Mouse (Mus musculus): ENCODE measurements around the gene Bloc1s5. TPM values are rescaled to one million over a fixed set of nuclear protein-coding genes. Genes with fewer than 3 reads are reported as not detected.
"Not testable (repeated sequence)": the region's sequence is repeated elsewhere in the genome, so short reads cannot be mapped to it uniquely, and the experiment has no call there.

Gene Bloc1s5
- 2.5 and 3.4 TPM in 2 replicates for total RNA-seq (2012; rRNA removed)

GRCm38 (mm10) chr13:38634800-38635269 is at the start of gene Bloc1s5:
Gene Bloc1s5, minus strand, starts transcription at chr13:38635109.
- Histone ChIP-seq H3K36me3 (ENCODE audit: control insufficient read depth, insufficient read depth, low read length, poor library complexity, severe bottlenecking) (peaks cover 2% of the 10 kb centered on the region; the same call in 1 of the 2 replicates), H3K4me1 (ENCODE audit: control insufficient read depth in 2 of 2, insufficient read depth in 2 of 2, low read length in 2 of 2, poor library complexity in 1 of 2) (peaks cover 2 to 4% of the 10 kb centered on the region in 2 experiments; a peak in 3 of 4 replicates), H3K27ac (ENCODE audit: insufficient read depth, low read depth, low read length, poor library complexity, severe bottlenecking) (no peak within 1 kb of the TSS), H3K4me3 (ENCODE audit: insufficient read depth in 1 of 2, low read depth in 1 of 2, low read length in 2 of 2, poor library complexity in 1 of 2, severe bottlenecking in 1 of 2) (peak within 1 kb of the TSS; percentile 83 to 92), H3K9me3 (ENCODE audit: control insufficient read depth, insufficient read depth, low read depth, low read length) (no peaks in the 10 kb centered on the region), H3K9ac (ENCODE audit: insufficient read depth, low read depth, low read length, poor library complexity, severe bottlenecking) (peak within 1 kb of the TSS; percentile 80)
- TF ChIP-seq MAFK (IDR thresholded peaks at IDR 0.05; ENCODE audit: insufficient read depth, low read depth, low read length): no peak
- TF ChIP-seq ZC3H11A (IDR thresholded peaks at IDR 0.05; ENCODE audit: borderline replicate concordance, low read depth, low read length): peak; percentile 1; the same call in 1 of the 2 replicates
- peak; percentile 94 for TF ChIP-seq HCFC1 (IDR thresholded peaks at IDR 0.05; ENCODE audit: borderline replicate concordance, insufficient read depth, low read length)
- peak; percentile 95 for DNase-seq (ENCODE audit: low read depth, low spot score)
- in situ Hi-C loops (cut with MboI; ENCODE audit: low sequenced_read_pairs in 2 of 2, unreplicated experiment in 2 of 2): no loop called here

- Histone ChIP-seq H3K4me1 (ENCODE audit: control insufficient read depth in 2 of 2, insufficient read depth in 2 of 2, low read length in 2 of 2, poor library complexity in 1 of 2) (peaks cover 0 to 4% of the 10 kb centered on the region in 2 experiments; a peak in 1 of 4 replicates), H3K27ac (ENCODE audit: insufficient read depth, low read depth, low read length, poor library complexity, severe bottlenecking) (no peak overlapping the region), H3K4me3 (ENCODE audit: insufficient read depth in 1 of 2, low read depth in 1 of 2, low read length in 2 of 2, poor library complexity in 1 of 2, severe bottlenecking in 1 of 2) (no peak overlapping the region), H3K9ac (ENCODE audit: insufficient read depth, low read depth, low read length, poor library complexity, severe bottlenecking) (no peak overlapping the region), H3K36me3 (ENCODE audit: control insufficient read depth, insufficient read depth, low read length, poor library complexity, severe bottlenecking) (no peaks in the 10 kb centered on the region), H3K9me3 (ENCODE audit: control insufficient read depth, insufficient read depth, low read depth, low read length) (no peaks in the 10 kb centered on the region)
- TF ChIP-seq HCFC1 (IDR thresholded peaks at IDR 0.05; ENCODE audit: borderline replicate concordance, insufficient read depth, low read length) (no peak), CHD2 (IDR thresholded peaks at IDR 0.05; ENCODE audit: low read depth, low read length) (no peak), ZC3H11A (IDR thresholded peaks at IDR 0.05; ENCODE audit: borderline replicate concordance, low read depth, low read length) (no peak), ZNF384 (IDR thresholded peaks at IDR 0.05; ENCODE audit: low read depth, low read length) (no peak), MAFK (IDR thresholded peaks at IDR 0.05; ENCODE audit: insufficient read depth, low read depth, low read length) (no peak)
- no peak for DNase-seq (ENCODE audit: low read depth, low spot score)
- in situ Hi-C loops (cut with MboI; ENCODE audit: low sequenced_read_pairs in 2 of 2, unreplicated experiment in 2 of 2): no loop called here
Observed at GRCm38 (mm10) chr13:38672336-38672735, 37.4 kb upstream of the Bloc1s5 start.

GRCm38 (mm10) chr13:38671451-38671850 is 36.5 kb upstream of the Bloc1s5 start:
- in situ Hi-C loops (cut with MboI; ENCODE audit: low sequenced_read_pairs in 2 of 2, unreplicated experiment in 2 of 2); H3K9ac ChIP-seq (ENCODE audit: insufficient read depth, low read depth, low read length, poor library complexity, severe bottlenecking); H3K36me3 ChIP-seq (ENCODE audit: control insufficient read depth, insufficient read depth, low read length, poor library complexity, severe bottlenecking): not testable (repeated sequence)

GRCm38 (mm10) chr13:38670051-38670450 is 35.1 kb upstream of the Bloc1s5 start:
- H3K36me3 ChIP-seq (ENCODE audit: control insufficient read depth, insufficient read depth, low read length, poor library complexity, severe bottlenecking): no peaks in the 10 kb centered on the region
- H3K4me1 ChIP-seq (ENCODE audit: control insufficient read depth in 2 of 2, insufficient read depth in 2 of 2, low read length in 2 of 2, poor library complexity in 1 of 2): peaks cover 0 to 4% of the 10 kb centered on the region in 2 experiments; a peak in 1 of 4 replicates
- no peak for DNase-seq (ENCODE audit: low read depth, low spot score)
- no peak for TF ChIP-seq HCFC1 (IDR thresholded peaks at IDR 0.05; ENCODE audit: borderline replicate concordance, insufficient read depth, low read length)
- TF ChIP-seq CHD2 (IDR thresholded peaks at IDR 0.05; ENCODE audit: low read depth, low read length): no peak
- no peak for TF ChIP-seq ZNF384 (IDR thresholded peaks at IDR 0.05; ENCODE audit: low read depth, low read length)
- no peak for TF ChIP-seq ZC3H11A (IDR thresholded peaks at IDR 0.05; ENCODE audit: borderline replicate concordance, low read depth, low read length)
- TF ChIP-seq MAFK (IDR thresholded peaks at IDR 0.05; ENCODE audit: insufficient read depth, low read depth, low read length): no peak
- in situ Hi-C loops (cut with MboI; ENCODE audit: low sequenced_read_pairs in 2 of 2, unreplicated experiment in 2 of 2): no loop called here
- H3K27ac ChIP-seq (ENCODE audit: insufficient read depth, low read depth, low read length, poor library complexity, severe bottlenecking): no peak overlapping the region
- H3K4me3 ChIP-seq (ENCODE audit: insufficient read depth in 1 of 2, low read depth in 1 of 2, low read length in 2 of 2, poor library complexity in 1 of 2, severe bottlenecking in 1 of 2): no peak overlapping the region
- H3K9me3 ChIP-seq (ENCODE audit: control insufficient read depth, insufficient read depth, low read depth, low read length): no peaks in the 10 kb centered on the region
- no peak overlapping the region for H3K9ac ChIP-seq (ENCODE audit: insufficient read depth, low read depth, low read length, poor library complexity, severe bottlenecking)

More at GRCm38 (mm10) chr13:38671451-38671850, 36.5 kb upstream of the Bloc1s5 start:
- not testable (repeated sequence) for H3K27ac ChIP-seq (ENCODE audit: insufficient read depth, low read depth, low read length, poor library complexity, severe bottlenecking); DNase-seq (ENCODE audit: low read depth, low spot score); H3K4me3 ChIP-seq (ENCODE audit: insufficient read depth in 1 of 2, low read depth in 1 of 2, low read length in 2 of 2, poor library complexity in 1 of 2, severe bottlenecking in 1 of 2); H3K9me3 ChIP-seq (ENCODE audit: control insufficient read depth, insufficient read depth, low read depth, low read length); H3K4me1 ChIP-seq (ENCODE audit: control insufficient read depth in 2 of 2, insufficient read depth in 2 of 2, low read length in 2 of 2, poor library complexity in 1 of 2)

- no peak for TF ChIP-seq HCFC1 (IDR thresholded peaks at IDR 0.05; ENCODE audit: borderline replicate concordance, insufficient read depth, low read length)
- TF ChIP-seq ZC3H11A (IDR thresholded peaks at IDR 0.05; ENCODE audit: borderline replicate concordance, low read depth, low read length): no peak
- no peak for TF ChIP-seq MAFK (IDR thresholded peaks at IDR 0.05; ENCODE audit: insufficient read depth, low read depth, low read length)
- TF ChIP-seq ZNF384 (IDR thresholded peaks at IDR 0.05; ENCODE audit: low read depth, low read length): no peak
- no peak for TF ChIP-seq CHD2 (IDR thresholded peaks at IDR 0.05; ENCODE audit: low read depth, low read length)
- DNase-seq (ENCODE audit: low read depth, low spot score): peak; percentile 48
- no peak overlapping the region for H3K9ac ChIP-seq (ENCODE audit: insufficient read depth, low read depth, low read length, poor library complexity, severe bottlenecking)
- H3K4me3 ChIP-seq (ENCODE audit: insufficient read depth in 1 of 2, low read depth in 1 of 2, low read length in 2 of 2, poor library complexity in 1 of 2, severe bottlenecking in 1 of 2): no peak overlapping the region
- H3K4me1 ChIP-seq (ENCODE audit: control insufficient read depth in 2 of 2, insufficient read depth in 2 of 2, low read length in 2 of 2, poor library complexity in 1 of 2): peaks cover 0 to 4% of the 10 kb centered on the region in 2 experiments; a peak in 1 of 4 replicates
- no peak overlapping the region for H3K27ac ChIP-seq (ENCODE audit: insufficient read depth, low read depth, low read length, poor library complexity, severe bottlenecking)
- H3K36me3 ChIP-seq (ENCODE audit: control insufficient read depth, insufficient read depth, low read length, poor library complexity, severe bottlenecking): no peaks in the 10 kb centered on the region
- no peaks in the 10 kb centered on the region for H3K9me3 ChIP-seq (ENCODE audit: control insufficient read depth, insufficient read depth, low read depth, low read length)
- in situ Hi-C loops (cut with MboI; ENCODE audit: low sequenced_read_pairs in 2 of 2, unreplicated experiment in 2 of 2): no loop called here
Observed at GRCm38 (mm10) chr13:38668514-38668913, 33.6 kb upstream of the Bloc1s5 start.

All from ES-E14 (cell line).